Mouse (Mus musculus) mesoderm, embryonic 11.5 days (tissue): ENCODE results near the gene Pole4.
"Not testable (repeated sequence)": the region's sequence is repeated elsewhere in the genome, so short reads cannot be mapped to it uniquely, and the experiment has no call there.

ENCODE experiments used
- DNase-seq: peaks from one replicate; pipeline ENCODE4 v3.0.0-alpha.2; 2012; ENCODE audit warnings: low read depth, low spot score

Pole4 gene

GRCm38 (mm10) chr6:82715253-82715652 lies 10.1 kb upstream of the Pole4 start:
- no peak for DNase-seq

GRCm38 (mm10) chr6:82714841-82715240 lies 9.7 kb upstream of the Pole4 start:
- DNase-seq, result no peak

GRCm38 (mm10) chr6:82714243-82714642 lies 9.1 kb upstream of the Pole4 start:
- DNase-seq, result peak; percentile 76

- no peak for DNase-seq
Measured at GRCm38 (mm10) chr6:82707742-82708141, 2.6 kb upstream of the Pole4 start.

- no peak for DNase-seq
Measured at GRCm38 (mm10) chr6:82707241-82707640, 2.1 kb upstream of the Pole4 start.

- DNase-seq, result no peak
Measured at GRCm38 (mm10) chr6:82703710-82704109, 1.5 kb downstream of the Pole4 start.

- peak; percentile 88 for DNase-seq
Measured at GRCm38 (mm10) chr6:82702593-82703017, 2.6 kb downstream of the Pole4 start.

GRCm38 (mm10) chr6:82701296-82701695 lies 3.9 kb downstream of the Pole4 start:
- no peak for DNase-seq

GRCm38 (mm10) chr6:82699831-82700230 lies 5.3 kb downstream of the Pole4 start:
- no peak for DNase-seq

- no peak for DNase-seq
Measured at GRCm38 (mm10) chr6:82696736-82697135, 8.4 kb downstream of the Pole4 start.

- no peak for DNase-seq
Measured at GRCm38 (mm10) chr6:82694668-82695067, 10.5 kb downstream of the Pole4 start.

GRCm38 (mm10) chr6:82689474-82689873 lies 15.7 kb downstream of the Pole4 start:
- no peak for DNase-seq

GRCm38 (mm10) chr6:82688586-82688985 lies 16.6 kb downstream of the Pole4 start:
- DNase-seq, result not testable (repeated sequence)

GRCm38 (mm10) chr6:82684136-82684535 lies 21.0 kb downstream of the Pole4 start:
- DNase-seq, result no peak

- not testable (repeated sequence) for DNase-seq
Measured at GRCm38 (mm10) chr6:82679286-82679685, 25.9 kb downstream of the Pole4 start.

- not testable (repeated sequence) for DNase-seq
Measured at GRCm38 (mm10) chr6:82677629-82678028, 27.5 kb downstream of the Pole4 start.

- no peak for DNase-seq
Measured at GRCm38 (mm10) chr6:82666480-82666879, 38.7 kb downstream of the Pole4 start.

- no peak for DNase-seq
Measured at GRCm38 (mm10) chr6:82653169-82653525, 52.0 kb downstream of the Pole4 start.

- peak; percentile 97 for DNase-seq
Measured at GRCm38 (mm10) chr6:82652521-82653168, 52.5 kb downstream of the Pole4 start.

- DNase-seq, result no peak
Measured at GRCm38 (mm10) chr6:82649096-82649495, 56.1 kb downstream of the Pole4 start.

- no peak for DNase-seq
Measured at GRCm38 (mm10) chr6:82647940-82648655, 57.1 kb downstream of the Pole4 start.

- no peak for DNase-seq
Measured at GRCm38 (mm10) chr6:82647001-82647400, 58.2 kb downstream of the Pole4 start.

GRCm38 (mm10) chr6:82640046-82640445 lies 65.1 kb downstream of the Pole4 start:
- DNase-seq, result no peak
